Mouse (Mus musculus) left cerebral cortex, adult 9 months (tissue): ENCODE measurements around the gene Coq10b.
"Not testable (repeated sequence)": the region's sequence is repeated elsewhere in the genome, so short reads cannot be mapped to it uniquely, and the experiment has no call there.

Experiments
- DNase-seq, 2 experiments: peaks; one replicate each; pipeline ENCODE4 v3.0.0; 2022; ENCODE audit warnings: low spot score in 2 of 2

The Coq10b gene

DNA sequence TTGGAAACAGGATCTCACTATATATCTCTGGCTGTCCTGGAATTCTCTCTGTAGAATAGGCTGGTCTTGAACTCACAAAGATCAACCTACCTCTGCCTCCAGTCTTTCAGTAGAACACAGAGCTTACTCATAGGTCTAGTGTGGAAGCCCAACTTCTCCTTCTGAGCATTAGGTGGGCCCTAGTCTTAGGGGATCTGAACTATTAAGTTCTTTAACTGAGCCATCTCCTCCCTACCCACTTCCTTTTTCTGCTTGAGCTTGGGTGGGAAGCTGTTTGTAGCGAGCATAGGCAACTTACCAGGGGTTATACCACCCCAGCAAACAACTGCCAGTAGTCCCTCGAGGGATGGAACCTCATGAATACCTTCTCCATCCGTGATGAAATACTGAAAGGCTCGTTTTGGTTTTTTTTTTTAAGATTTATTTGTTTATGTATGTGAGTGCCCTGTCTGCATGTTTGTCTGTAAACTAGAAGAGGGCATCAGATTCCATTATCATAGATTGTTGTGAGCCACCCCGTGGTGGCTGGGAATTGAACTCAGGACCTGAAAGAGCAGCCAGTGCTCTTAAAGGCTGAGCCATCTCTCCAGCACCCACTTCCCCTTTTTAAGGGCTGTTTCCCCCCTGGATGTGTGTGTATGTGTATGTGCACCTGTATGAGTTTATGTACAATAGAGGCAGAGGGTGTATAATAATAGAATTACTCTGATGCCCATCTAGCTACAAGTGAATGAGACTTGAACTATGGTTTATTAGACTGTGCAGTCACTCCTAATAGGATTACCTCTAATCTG is 2.9 kb downstream of the Coq10b start:
- no peak for DNase-seq

DNA sequence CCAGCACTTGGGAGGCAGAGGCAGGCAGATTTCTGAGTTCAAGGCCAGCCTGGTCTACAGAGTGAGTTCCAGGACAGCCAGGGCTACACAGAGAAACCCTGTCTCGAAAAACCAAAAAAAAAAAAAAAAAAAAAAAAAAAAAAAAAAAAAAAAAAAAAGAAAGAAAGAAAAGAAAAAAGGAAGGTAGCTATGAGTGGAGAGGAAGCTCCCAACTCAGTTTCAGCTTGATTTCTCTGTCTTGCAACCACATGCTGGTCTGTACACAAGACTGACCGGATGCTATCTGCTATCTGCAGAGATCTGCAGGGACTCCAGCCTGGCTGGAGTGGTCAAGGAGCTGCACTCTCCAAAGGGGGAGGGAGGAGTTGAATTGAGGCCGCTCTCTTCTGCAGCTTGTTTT is 5.8 kb downstream of the Coq10b start:
- DNase-seq = not testable (repeated sequence)

DNA sequence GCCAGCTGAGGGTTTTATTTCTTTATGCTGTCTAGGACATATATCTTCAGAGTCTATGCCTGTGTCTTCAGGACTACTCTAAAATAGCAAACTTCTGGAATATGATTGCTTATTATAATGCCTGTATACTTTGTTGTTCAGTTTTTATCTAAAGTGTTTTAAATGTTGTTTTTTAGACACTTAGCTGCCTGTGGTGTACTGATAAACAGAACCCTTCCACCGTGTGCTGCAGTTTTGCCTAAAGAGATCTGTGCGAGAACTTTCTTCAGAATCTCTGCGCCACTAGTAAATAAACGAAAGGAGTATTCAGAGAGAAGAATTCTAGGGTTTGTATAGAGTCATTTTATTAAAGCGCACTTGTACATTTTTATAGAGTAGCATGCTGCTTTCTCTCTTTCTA is 8.5 kb downstream of the Coq10b start:
- DNase-seq = no peak

DNA sequence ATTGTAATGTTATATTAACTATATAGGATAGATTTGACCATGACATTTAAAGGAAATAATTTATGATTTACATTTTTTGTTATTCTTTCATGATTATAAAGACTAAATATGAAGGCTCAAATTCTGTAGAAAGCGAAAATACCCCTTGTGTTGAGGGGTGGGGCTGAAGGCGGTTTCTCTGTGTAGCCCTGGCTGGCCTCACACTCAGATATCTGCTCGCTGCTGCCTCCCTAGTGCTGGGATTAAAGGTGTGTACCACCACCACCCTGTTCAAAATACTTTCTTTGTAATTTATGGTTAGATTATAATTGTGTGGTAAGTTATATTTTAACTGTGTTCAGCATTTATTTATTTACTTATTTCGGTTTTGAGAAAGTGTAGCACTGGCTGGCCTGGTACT is 9.2 kb downstream of the Coq10b start:
- DNase-seq = no peak

DNA sequence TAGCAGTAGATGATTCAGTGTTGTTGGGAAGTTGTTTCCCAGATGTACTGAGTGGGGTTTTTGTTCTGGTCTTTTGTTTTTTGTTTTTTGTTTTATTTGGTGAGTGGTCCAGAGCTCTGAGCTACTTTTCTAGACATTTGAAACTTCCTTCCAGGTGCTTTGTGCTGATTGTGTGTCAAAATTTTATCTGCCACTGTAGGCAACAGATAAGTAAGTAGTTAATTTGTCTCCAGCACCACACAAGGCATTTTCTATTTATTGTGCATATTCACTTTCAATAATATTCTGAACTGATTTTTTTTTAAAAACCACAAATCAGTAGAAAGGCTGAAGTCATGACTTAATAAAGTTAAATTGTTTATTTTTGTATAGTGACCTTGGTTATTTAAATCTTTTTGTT is 19.8 kb downstream of the Coq10b start:
- DNase-seq = not testable (repeated sequence)

DNA sequence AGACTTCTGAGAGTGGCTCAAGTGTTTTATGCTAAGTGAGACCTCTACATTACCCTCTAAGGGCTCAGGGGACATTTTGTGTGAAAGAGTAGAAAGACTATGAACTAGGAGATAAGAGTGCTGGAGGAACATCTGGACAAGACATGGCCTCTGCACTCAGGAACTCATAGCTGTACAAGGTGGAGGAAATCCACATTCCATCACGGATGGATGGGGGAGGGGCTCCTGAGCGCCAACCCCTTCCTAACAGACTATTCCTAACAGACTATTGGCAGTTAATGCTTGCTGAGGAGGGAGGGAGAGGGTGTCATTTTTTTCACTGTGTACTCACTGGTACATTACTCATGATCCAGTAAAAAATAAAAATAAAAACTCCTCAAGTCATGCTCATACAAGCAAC is 22.2 kb downstream of the Coq10b start:
- no peak for DNase-seq

DNA sequence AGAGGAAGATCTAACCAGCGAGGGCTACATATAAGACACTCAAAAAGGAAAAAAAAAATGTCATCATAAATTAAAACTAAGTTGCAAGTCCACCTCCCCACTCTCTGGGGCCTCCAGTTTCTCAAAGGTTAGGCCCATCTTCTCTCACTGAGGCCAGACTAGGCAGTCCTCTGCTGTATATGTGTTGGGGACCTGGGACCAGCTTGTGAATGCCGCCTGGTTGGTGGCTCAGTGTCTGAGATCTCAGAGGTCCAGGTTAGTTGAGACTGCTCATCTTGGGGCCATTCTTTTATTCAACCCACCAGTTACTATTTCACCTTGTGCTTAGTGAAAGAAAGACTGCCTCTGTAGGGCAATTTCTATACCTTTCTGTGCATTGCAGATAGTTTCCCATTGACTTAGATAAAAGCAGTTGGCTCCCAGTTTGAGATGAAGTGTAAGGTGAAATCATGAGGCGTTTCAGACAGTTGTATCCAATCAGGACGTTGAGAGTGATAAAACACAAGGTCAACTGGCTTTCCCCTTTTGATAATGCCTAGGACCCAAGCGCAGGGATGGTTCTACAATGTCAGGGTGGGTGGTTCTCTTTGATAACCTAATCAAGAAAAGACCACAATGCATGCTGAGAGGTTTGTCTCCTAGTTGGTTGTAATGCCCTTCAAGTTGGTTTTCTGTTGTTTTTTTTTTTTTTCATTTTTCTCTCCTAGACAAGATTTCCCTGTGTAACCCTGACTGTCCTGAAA is 23.3 kb downstream of the Coq10b start:
- DNase-seq = no peak

DNA sequence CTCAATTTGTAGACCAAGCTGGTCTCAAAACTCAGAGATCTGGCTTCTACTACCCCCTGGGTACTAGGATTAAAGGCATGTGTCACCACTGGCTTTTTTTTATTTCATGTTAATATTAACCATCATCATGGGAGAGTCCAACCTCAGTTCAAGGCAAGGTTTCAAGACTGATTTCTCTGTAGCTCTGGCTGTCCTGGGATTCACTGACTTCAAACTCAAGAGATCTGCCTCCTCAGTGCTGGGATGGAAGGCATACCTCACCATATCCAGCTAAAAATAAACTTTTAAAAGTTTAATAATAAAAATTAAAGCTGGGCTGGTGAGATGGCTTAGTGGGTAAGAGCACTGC is 23.8 kb downstream of the Coq10b start:
- DNase-seq = no peak

DNA sequence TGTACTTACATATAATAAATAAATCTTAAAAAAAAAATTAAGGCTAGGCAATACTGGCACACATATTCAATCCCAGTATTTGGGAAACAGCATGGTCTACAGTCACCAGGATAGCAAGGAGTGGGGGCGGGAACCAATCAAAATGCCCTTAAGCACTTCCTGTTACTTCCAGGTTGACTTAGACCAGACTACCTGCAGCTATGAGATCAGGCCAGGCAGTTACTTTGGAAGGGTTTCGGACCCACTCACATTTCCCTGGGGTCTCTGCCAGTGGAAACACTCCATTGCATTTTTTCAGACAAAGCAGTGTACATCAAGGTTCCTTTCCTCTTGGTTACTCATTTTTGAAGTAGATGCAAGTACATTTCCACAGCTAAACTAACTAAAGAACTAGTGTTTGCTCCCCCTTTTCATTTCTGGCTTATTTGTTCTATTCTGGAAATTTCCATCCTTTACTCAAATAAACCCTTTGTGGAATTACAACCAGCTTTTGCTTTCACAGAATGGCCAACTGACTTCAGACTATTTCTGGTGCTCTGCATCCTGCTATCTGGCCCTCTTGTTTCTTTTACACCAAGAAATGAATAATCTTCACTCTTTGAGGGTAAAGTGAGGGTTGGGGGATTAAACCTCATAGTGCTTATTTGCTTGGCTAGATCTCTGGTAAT is 24.4 kb downstream of the Coq10b start:
- DNase-seq = no peak

DNA sequence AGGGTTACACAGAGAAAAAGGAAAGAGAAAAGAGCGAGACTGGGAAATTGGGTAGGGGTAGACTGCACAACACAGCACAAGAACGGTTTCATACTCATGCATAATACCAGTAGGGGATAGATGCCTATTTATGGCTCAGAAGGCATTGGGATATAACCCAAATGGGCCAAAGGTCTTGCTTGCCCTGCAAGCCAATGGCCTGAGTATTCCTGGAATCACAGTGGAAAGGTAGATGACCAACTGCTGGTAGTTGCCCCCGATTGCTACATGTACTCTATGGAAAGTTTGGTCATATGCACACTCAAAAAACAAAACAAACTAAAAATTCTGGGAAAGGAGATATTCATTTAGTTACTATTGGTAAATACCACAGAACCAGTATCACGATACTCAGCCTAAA is 27.1 kb downstream of the Coq10b start:
- DNase-seq = no peak

DNA sequence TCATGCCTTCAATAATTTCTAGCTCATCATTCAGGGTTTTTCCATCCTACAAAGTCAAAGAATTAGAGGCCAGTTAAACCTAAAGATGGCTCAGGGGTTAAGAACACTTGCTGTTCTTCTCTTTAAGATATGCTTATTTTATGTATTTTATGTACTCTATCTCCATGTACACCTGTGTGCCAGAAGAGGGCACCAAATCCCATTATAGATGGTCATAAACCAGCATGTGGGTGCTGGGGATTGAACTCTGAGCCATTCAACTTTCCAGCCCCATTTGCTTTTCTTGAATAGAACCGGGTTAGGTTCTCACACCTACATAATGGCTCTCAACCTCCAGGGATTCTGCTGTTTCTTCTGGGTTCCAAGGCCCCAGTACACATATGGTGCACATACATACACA is 29.5 kb downstream of the Coq10b start:
- no peak for DNase-seq

DNA sequence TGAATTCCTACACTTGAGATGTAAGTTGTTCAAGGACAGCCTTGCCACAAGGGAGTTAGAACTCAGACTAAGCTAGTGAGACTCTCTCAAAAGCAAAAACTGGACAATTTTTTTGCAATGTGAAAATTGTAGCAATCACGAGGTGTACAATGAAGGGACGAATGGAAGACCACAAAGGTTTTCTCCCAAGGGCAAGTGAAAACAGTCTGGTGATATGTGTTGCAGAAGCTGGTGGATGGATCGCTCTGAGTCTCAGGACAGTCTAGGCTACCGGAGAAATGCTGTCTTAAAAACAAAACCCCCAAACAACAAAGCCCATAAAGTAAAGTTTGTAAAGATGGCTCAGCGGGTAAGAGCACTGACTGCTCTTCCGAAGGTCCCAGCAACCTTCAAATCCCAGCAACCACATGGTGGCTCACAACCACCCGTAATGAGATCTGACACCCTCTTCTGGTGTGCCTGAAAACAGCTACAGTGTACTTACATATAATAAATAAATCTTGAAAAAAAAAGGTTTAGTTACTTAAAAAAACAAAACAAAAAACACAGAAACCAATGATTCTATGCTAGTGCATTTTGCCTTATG is 33.3 kb downstream of the Coq10b start:
- DNase-seq = no peak

DNA sequence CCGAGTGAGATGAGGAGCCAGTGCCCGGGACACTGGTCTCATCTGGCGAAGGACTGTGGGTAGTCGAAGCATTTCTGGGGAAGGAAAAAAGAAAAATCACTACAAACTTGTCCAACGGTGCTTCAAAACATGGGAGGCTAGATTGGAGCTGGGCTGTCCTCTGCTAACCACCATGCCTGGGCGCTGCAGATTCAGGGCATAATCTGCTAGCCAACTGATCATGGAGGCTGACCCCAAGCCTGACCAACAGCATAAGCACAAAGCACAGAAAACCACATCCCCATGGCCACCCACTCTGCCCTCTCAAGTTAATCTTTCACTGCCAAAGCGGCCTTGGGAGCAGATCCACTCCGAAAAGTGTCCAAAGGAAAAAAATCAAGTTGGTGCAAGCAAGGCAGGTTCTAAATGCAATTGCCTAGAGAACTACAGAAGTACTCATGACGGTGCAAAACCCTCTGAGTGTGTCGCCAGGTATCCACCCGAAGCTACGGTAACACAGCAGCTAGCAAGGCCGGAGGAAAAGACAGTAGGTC is 34.4 kb downstream of the Coq10b start:
- no peak for DNase-seq

DNA sequence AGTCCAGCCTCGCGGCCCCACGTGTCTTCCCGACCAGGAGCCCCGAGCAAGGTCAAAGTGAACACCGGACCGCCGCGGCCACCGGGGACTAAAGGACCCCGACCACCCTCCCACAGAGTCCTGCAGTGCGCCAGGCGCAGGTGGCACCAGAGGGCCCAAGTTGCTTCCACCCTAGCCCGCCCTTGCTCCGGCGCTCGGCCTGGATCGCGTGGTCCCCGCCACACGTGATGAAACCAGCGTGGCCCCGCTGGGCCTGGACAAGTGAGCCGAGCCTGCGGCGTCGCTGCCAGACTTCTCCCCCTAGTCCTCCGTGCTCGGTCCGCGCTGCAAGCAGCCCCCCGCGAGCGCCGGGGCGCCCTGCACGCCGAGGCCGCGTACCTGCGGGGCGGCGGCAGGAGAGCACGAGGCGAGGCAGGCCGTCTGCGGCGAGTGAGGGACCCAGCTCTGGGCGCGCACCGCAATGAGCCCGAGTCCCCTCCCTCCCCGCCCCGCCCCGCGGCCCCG is 34.9 kb downstream of the Coq10b start:
- DNase-seq = peak; percentile 13 to 57

DNA sequence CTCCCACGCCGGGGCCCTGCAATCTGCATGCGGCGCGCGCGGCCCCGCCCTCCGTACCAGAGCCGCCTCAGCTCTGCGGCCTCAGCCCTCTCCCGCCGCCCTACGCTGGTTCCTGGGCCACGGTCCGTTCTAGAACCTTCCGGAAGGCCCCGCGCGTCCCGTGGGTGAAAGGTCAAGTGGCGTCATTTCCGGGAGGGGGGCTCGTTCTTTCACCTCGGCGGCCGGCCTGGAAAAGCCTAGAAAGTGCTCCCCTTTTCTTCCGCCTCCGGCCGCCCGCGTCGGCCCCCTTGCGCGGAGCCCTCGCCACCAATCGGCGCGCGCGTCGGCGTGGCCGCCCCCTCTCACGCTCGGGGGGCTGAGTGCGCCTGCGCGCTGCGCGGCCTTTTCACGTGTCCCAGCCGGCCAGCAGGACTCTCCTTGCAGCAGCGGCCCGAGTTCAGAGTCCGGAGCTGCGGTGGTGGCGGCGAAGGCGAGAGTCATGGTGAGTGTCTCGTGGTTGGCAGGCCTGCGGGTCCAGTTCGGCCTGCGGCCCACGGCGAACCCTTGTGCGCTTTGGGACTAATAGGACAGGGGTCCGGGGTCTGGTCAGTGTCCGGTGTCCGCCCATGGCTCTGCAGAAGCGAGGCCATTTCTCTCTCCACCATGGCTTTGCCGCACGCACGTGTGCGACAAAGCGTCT is 35.5 kb downstream of the Coq10b start, which contains the start of the genes Hspe1 and Hspd1:
Gene Hspe1 (plus strand): TSS at position 201 of the 679 bp plus-strand sequence.
Gene Hspd1 (minus strand): TSS at position 312 of the 679 bp plus-strand sequence.
- peak; percentile 96 to 99 for DNase-seq

DNA sequence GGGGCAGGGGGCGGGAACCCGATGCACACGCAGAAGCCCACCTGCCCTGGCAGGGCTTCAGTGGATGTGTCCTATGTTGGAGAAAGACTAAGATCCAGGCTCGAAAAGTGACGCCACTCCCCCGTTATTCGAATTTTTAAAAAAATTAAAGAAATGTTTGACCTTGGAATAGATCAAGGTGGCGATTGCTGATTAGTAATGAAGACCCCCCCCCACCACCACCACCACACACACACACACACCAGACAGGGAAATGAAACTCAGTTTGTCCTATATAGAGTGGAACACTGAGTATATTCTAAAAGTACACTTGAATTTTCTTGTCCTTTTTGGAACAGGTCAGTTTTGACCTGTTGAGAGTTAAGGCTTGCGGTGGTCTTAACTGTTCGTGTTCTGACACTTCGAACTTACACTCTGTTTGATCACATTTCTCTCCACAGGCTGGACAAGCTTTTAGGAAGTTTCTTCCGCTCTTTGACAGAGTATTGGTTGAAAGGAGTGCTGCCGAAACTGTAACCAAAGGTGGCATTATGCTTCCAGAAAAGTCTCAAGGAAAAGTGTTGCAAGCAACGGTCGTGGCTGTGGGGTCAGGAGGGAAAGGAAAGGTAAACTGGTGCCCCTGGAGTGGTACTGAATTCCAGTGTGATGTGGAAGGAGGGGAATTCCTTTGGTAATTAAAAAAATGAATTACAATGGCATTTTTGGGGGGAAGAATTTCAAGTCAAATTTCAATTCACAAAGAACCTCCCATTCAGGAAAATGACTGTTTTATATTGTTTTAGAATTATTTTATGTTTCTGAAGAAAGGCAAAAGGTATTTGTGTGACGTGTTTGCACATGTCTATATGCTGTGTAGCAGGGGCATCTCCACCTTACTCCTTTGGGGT is 36.3 kb downstream of the Coq10b start:
- DNase-seq = no peak

DNA sequence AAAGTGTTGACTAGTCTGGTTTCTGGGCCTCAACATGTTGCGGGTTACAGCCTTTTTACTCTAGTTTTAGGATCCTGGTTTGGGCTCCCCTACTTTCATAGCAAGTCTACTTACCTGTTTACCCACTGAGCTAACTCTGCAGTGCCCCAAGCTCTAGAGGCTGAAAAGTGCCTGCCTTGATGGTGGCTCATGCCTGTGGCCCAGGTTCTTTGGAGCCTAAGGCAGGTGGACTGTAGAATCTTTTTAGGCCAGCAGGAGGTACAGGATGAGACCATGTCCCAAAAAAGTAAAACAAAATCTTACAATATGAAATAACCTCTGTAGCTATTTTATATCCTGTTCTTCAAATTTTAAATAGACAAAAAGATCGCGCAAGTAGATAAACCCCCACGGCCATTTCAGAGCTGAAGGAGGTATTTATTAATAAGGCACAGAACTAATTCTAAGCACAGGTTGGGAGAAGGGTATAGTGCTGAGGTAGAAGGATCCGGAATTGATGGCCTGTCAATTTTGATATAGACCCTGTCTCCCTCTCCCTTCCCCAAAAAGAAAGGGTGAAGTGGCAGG is 37.0 kb downstream of the Coq10b start:
- DNase-seq = no peak

DNA sequence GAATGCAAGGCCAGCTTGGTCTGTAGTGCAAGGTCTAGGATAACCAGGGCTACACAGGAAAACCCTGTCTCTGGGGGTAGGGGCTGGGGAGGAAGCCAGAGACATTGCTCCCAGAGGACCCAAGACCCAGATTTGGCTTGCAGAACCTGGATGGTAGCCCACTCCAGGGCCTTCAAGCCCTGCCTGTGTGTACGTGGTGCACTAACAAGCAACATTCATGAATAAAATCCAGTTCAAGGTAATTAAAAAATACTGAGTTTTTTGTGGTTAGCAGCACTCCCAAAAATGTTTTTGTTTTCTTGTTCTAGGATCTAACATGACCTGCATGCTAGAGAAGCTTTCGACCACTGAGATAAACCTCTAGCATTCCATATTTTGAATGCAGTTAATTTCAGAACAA is 39.5 kb downstream of the Coq10b start:
- no peak for DNase-seq

DNA sequence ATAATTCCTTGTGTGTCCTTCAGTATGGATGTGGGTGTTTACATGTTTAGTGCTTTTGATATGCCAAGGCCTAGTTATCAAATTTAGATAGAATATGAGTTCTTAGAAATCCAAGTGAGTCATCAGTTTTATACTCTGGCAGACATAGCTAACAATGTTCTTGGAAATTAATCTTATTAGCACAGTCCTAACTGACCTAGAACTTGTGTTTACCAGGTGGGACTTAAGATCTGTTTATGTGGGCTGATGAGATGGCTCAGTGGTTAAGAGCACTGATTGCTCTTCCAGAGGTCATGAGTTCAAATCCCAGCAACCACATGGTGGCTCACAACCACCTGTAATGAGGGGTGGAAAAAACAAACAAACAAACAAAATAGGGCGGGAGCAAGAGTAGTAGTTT is 39.9 kb downstream of the Coq10b start:
- DNase-seq = no peak
